Mouse (Mus musculus) inflammation-experienced regulatory T-cells, adult 6 months (primary cell): ENCODE measurements around the gene Cabp2. TPM values are rescaled to one million over a fixed set of nuclear protein-coding genes. Genes with fewer than 3 reads are reported as not detected.

Source experiments
- ATAC-seq: one replicate; pipeline ENCODE4 v1.8.0; 2017
- polyA plus RNA-seq, 3 experiments: library from polyadenylated mRNA; unstranded; fragments of 100-300 nt; shearing (Covaris generic); gene quantifications; one replicate each; pipeline ENCODE4 v1.2.1; 2017

The Cabp2 gene
- polyA plus RNA-seq, 3 experiments from 2014 or later = not detected

DNA sequence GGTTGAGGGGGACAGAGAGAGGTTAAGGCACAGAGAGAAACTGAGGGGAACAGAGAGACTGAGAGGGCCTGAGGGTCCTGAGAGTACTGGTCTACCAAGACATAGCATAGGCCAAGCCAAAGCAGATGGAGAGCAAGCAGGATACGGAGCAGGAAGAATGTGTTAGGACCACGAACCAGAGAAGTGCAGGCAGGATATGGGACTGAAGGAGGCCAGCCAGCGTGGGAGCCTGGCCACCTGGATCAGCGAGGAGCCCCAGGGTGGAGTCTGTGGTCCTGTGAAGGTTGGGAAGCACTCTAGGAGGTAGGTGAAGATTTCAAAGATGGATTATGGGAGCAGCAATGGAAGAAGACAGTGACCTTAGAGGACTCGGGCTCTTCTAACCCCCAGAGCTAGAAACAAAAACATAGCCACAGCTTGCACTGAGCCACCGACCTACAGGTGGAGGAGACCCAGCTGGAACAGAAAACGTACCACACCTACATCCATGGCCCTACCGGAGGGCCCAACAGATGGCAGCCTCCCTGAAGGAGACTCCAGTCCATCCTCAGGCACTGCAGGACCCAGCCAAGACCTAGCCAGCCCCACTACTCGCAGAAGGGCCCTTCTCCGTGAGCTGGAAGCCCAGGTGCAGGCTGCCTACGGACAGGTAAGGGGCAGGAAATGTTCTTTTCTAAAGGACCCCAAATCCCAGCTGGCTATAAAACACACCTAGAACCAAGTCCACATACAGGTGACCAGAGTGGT is 1.0 kb downstream of the Cabp2 start:
- no peak for ATAC-seq

DNA sequence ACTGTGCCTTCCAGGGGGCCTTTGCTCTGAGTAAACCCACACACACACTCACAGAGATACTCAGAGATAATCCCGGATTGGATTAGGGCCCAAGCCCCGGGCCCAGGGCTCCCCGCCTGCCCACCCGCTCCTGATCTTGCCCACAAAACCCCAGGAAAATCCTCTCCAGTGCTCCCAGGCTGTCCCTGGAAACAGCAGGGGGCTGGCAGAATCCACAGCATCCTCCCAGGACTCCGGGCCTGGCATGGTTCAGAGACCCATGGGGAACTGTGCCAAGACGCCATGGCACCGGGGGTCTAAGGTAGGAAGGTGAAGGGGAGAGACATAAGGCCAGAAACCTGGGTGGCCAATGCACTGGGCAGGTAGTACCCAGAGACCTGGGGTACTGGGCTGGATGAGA is 1.9 kb downstream of the Cabp2 start:
- no peak for ATAC-seq

DNA sequence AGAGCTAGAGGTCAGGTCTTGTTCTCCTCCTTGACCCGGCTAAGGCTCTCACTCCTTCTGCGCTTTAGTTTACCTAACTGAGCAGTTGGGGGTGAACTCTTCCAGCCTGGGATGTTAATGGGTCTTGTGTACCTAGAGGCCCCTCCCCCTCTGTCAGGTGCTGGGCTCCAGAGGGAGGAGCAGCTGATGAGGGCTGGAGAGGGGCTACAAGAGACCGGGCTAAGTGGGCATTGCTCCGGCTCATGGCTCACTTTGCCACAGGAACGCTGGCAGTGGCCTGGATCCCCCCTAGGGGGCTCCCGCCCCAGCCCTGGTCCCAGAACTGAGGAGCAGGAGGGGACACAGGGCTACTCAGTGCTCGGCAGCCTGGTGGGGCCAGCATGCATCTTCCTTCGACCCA is 2.4 kb downstream of the Cabp2 start:
- ATAC-seq = no peak

DNA sequence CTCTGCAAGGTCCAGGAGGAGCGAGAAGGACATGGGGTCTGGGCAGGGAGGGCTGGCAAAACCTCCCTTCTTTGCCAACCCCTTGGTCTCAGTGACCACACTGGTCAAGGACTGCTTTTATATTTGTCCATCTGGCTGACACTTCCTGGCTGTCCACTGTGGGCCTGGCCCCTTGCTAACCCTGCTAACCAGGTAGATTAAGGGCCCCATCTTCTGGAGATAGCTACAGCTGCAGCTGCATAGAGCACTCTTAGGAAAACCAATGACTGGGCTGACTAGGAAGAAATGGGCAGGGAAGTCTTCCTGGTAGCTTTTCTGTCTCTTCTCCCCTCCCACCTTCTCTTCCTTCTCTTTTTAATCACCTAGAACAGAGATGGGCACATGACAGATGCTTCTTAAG is 3.6 kb downstream of the Cabp2 start:
- no peak for ATAC-seq

DNA sequence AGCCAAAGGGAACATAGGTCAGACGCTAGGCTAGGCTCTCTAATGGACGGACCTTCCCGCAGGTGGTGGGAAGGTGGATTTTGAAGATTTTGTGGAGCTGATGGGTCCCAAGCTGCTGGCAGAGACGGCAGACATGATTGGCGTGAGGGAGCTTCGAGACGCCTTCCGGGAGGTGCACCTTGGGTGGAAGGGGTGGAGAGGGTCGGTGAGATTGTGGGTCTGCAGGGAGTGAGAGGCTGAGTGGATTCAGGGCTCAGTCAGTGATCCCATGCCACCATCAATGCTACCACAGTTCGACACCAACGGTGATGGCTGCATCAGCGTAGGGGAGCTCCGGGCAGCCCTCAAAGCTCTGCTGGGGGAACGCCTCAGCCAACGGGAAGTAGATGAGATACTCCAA is 4.8 kb downstream of the Cabp2 start:
- ATAC-seq = no peak

DNA sequence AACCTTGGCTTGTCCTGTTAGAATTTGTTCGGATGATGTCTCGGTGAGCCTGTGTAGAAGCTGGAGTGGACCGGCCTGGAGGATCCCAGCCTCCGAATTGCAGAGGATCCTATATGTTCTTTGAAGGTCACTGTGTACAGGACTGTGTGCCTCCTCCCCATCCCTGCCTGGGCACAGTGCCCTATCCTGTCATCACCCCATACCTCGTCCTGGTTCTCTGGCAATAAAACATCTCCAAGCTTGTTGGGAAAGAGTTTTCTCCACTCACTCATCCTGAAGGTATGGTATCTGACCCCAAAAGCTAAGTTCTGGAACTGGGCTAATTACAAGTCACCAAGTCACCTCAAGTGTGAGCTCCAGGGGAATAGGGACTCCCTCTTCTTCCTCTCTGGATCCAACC is 5.7 kb downstream of the Cabp2 start:
- no peak for ATAC-seq

DNA sequence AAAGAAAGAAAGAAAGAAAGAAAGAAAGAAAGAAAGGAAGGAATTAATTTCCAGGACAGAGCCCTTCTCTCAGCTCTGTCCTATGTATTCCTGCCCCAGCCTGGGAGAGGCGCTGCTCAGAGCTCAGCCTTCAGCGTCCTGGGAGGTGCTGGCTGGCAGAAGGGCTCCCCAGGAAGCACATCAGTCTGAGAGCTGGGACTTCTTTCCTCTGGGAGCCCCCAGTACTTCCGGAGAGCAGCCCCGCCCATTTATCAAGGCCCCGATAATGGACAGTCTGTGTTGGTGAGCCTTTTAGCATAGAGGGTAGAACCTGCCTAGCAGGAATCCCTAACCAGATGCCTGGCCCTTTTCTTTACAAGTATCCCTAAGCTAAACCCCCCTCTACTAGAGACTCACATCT is 6.8 kb downstream of the Cabp2 start:
- no peak for ATAC-seq

DNA sequence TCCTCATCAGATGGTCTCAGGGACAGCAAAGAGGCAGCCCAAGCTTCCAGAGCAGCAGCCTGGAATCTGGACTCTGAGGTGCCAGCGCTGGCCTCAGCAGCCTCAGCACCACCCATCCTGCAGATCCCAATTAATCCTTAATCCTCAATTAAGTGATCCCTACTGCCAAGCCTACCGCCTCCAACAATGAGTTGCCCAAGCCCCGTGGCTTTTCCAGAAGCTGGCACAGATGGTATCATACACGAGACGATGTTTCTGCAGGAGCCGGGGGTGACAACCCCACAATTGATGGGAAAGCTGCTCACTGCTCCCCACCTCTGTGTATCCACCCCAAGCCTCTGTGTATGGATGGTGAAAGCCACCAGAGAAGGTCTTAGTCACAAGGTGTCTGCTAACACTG is 7.8 kb downstream of the Cabp2 start:
- no peak for ATAC-seq

DNA sequence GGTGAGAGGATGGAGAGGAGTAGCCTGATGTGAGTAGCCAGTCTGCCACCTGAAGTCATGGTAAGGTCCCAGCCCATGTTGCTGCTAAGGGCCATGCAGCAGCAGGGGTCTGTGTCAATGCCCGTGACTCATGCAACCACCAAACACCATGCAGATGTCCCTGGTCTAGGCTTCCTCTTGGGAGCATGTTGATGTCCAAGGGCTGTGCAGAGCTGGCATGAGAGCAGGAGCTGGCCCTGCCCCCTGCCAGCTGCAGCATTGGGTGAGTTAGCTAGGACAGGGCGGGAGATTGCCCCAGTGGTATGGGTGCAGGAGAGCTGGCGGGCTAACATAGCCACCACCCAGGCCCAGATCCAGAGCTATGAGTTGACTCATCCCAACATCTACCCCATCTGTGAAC is 9.1 kb downstream of the Cabp2 start:
- no peak for ATAC-seq

DNA sequence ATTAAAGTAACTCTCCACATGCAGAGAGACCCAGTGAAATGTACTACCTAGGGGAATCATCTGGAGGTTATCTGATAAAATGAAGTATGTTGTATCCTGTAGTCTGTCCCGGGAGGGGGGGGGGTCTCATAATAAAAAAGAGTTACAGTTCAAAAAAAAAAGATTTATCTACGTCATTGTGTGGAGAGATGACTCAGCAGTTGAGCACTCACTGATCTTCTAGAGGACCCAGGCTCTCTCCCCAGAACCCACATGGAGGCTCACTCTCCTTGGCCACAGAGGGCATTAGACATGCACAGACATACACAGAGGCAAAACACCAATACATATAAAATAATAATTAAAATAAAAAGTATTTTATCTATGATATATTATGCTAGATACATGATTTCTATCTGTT is 10.0 kb downstream of the Cabp2 start:
- ATAC-seq = no peak

DNA sequence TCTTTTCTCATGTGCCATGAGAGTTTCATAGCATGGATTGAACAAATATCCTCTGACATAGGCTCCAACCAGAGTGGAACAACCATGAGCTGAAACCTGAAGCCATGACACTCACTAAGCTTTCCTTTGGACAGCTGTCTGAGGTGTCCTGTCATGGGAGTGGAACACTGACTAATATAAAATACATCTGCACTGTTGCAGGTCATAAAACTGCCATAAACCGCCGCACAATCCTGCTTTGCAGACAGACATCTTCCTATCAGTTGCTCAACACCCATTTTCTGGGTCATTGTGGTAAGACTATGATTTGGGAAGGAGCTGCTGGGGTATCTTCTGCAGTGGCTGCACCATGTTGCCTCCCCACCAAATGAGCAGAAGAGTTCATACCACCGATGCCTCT is 11.4 kb downstream of the Cabp2 start:
- no peak for ATAC-seq

DNA sequence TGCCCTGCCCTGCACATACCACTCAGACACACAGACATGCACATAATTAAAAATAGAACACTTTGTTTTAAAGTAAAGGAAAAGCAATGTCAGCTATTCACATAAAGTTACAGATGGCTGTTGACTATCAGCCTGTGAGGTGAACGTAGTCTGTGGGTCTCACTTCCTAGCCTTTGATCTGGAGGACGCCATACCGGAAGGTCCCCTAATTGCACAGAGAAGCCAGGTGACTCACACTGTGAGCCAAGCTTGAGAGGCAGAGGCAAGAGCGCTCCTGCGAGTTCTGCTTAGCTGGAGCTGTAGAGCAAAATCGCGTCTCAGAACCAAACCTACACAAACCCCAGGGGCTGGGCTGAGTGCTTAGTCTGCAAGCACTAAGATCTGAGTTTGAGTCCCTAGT is 12.4 kb downstream of the Cabp2 start:
- peak; percentile 66 for ATAC-seq

DNA sequence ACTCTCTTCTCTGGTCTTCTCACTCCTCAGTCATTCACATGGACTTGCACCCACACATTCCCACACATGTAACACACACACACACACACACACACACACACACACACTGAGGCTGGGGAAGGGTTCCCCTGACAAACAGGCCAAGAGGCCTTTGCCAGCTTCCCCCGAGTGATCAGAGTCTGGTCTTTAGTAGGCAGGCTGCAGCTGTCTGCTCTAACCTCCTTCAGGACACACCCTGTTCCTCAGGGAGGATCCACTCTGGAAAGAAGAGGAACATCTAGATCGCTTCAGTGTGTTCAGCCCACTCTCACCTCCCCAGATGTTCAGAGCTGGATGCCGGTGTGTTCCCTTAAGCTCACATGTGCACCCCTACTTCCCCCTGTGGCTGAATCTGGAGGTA is 13.0 kb downstream of the Cabp2 start:
- no peak for ATAC-seq

DNA sequence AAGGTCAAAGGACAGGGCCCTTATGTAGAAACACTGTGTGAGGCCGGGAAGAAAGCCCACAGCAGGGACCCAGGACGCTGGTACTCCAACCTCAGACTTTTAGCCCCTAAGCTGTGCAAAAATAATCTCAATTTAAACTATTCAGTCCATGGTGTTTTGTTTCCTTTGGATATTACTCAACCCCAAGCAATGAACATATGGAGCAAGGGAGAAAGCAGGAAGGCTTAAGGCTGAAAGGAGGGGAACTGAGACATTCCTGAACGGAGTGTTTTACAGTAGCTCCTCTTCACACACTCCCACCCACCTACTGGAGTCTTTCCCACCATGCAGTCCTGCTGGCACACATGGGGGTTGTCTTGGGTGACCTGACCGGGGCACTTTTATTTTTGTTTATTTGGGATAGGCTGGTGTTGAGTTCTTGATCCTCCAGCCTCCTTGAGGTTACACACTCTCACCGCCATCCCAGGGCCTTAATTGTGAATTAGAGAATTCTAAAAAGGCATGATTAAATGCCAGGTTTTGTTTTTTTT is 13.5 kb downstream of the Cabp2 start:
- ATAC-seq = no peak

DNA sequence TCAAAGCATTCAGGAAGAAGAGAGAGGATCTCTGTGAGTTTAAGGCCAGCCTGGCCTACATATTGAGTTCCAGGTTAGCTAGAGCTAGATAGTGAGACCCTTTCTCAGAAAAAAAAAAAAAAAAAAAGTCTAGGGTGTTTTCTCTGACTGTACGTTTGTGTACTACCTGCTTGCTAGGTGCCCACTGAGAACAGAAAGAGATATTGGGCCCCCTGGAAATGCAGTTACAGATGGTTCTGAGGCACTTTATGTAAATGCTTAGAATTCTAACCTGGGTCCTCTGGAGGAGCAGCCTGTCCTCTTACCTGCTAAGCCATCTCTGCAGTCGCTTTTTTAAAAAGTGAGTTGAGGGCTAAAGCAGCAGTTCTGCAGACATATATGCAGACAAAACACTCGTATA is 14.4 kb downstream of the Cabp2 start:
- no peak for ATAC-seq

DNA sequence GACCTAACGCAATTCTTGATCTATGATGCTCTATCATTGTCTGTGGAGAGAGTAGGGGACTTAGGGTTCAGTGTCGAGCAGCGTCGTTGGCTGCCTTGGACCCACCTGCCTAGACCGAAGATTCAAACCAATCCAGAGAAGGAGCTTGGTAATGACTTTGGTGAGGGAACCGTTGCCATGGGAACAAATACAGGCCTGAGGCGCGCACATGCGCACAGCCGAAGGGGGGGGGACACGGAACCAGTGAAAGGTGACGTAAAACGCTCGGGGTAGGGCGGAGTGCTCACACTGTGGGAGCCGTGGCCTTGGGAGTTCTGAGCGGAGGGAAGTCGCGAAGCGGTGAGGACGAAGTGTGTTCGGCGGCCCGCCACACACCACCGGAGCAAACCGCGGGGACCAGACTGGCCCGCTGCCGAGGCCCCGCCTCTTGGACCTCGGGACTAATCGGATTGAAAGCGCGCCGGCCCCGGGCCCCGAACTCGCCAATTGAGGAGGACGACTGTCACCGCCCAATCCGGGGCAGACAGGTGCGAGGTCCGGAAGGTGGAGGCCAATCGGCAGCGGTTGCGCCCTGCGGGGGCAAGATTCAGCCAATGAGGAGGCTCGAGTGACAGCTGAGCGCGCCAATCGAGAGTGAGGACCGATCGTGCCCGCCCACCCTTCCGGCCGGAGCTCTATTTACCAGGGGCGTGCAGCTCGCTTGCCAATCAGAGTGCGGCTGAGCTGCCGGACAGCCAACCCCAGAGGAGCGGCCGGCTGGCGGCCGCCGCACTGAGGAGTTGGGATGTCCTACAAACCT is 15.5 kb downstream of the Cabp2 start, which contains the start of gene Cdk2ap2:
Gene Cdk2ap2 (plus strand): TSS at position 541 of the 799 bp plus-strand sequence.
- peak; percentile 77 for ATAC-seq

DNA sequence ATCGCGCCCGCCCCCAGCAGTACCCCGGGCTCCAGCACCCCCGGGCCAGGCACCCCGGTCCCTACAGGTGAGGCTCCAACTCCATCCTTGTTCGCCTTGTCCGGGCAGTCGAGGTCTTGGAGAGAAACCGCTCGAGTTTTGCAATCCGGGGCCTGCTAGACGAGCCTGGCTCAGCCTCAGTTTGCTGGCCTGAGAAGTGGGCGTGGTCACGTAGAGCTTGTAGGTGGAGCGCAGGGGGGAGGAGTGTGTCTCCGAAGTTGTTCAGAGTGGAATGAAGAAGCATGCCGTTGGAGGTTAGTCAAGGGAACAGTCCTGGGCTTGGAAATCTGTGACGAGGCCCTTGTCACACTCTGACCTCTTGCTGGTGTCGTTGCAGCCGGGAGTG is 16.1 kb downstream of the Cabp2 start:
- ATAC-seq = peak; percentile 18

DNA sequence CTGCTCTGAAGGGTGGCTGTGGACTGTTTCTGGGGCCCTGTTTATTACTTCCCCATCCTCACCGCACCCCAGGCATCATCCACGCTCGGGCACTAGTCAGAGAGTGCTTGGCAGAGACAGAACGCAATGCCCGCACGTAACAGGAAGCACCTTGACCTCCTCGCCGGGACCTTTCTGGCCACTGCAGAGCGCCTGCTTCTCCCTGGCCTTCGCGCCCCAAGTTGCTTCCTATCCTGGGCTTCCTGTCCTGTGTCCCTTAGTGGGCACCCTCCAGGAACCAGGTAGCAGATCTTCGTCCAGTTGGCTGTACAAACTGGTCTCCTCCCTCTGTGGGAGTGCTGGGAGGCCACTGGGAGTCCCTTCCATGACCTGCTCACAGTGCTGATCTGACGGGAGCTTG is 17.0 kb downstream of the Cabp2 start:
- no peak for ATAC-seq

DNA sequence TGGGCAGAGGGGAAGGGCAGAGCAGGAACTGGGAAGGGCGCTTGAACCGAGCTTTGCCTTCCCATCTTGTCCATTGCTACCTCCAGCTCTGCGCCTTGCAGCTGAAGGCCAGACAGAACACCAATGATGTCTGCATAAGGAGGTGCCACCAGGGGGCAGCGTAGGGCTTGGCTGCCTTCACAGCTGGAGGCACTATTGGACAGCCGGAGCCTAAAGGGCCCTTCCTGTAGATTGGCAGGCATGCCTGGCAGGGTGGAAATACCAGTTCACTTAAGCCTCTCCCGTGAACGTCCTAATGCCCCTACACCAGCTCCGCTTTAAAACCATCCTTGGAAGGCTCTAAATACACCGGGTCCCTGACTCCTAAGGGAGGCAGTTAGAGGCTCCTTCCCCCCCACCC is 17.7 kb downstream of the Cabp2 start:
- peak; percentile 32 for ATAC-seq

DNA sequence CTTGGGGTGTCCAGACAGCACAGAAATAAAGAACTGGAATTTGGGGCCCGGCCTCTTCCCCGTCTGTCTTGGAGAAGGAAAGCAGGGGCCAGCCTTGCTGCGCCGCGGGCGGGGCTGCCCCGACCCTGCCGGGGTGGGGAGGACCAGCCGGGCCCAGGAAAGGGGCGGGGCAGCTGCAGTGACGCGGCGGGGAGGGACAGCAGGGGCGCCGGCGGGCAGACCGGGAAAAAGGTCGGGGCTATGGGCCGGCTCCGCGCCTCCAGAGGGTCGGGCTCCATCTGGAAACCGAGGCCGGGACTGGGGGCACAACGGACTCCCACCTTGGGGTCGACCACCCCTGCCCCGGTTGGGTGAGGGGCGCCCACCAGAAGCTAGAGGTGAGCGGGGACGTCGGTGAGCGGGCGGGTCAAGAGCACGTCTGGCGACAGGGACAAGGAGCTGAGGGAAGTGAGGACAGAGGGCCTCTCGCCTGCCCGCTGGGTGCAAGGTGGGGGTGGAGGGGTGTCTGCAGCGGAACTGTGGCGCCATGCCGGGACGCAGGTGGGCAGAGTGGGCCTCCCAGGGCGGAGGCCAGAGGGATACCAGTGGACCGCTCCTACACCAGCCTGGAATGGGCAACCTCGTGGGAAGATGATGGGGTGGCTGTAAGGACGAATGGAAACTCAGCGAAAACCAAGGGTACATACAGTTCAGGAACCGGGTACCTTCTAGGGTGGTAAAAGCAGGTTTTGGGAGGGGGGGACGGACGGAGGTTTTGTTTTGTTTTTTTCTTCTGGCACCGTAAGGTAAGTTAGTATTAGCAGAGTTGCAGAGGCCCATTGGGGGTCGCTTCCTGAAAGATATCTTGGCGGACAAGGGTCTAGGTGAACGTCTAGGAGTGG is 18.7 kb downstream of the Cabp2 start, which contains the start of gene Pitpnm1:
Gene Pitpnm1 (plus strand): TSS at position 162 of the 881 bp plus-strand sequence.
- ATAC-seq = no peak

DNA sequence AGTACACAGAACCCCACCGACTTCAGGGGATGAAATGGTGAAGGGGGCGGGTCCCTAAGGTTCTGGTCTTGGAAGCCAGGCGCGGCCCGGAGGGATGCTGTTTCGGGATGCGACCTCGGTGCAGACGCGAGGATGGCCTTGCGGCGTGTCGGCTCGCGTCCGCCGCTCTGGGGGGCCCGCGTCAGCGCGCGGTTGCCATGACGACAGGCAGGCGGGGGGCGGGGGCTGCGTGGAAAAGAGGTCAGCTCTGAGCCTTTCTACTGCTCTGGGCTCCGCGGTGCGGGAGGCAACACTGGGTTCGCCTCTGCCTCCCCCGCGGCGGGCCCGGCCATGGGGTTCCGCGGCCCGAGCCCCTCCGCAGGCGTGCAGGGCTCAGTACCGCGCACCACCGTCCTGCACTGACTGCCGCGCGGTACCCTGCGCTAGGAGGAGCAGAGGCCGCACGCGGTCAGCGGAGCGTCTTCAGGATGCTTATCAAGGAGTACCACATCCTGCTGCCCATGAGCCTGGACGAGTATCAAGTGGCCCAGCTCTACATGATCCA is 19.4 kb downstream of the Cabp2 start:
- no peak for ATAC-seq

DNA sequence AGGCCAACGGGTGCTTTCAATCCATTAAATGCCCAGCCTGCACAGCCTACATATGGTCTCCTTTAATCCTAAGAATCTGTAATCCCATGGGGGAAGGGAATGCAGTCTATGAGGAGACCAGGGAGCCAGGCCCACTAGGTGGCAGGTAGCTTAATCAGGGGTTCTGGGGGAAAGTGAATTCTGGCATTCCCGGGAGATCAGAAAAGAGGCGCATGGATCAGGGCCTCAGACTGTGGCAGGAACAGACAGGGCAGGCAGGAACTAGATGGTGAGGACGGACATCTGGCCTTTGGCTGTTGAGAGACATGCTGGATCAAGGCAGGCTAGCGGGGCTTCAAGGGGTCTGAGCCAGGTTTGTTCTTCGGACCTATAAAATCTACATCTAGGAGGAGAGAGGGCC is 20.1 kb downstream of the Cabp2 start:
- ATAC-seq = no peak

DNA sequence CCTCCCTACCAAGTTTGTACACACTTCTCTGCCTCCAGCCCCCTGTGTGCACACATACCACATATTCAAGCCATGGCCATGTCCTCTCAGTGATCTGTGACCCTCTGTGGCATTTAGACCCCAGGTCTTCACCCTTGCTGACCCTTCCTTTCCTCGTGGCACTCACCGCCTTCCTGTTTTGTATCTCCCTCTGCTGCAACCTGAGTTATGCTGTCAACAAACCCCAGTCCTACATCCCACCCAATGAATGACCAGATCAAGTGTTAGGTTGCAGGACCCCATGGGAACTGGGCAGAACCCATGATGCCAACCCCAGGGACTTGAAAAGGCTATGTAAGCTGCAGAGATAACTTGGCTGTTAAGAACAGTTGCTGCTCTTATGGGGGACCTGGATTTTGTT is 20.7 kb downstream of the Cabp2 start:
- ATAC-seq = no peak
